Mouse (Mus musculus) megakaryocyte-erythroid progenitor cell, adult 5-6 weeks (primary cell): ENCODE measurements at regions not wholly inside any gene's neighbourhood (a gene's known extent, or its start where the extent isn't known, plus 50 kb on each side); places are given as distances from the start of the nearest gene placed in this dataset.

Experiments
- ATAC-seq: replicated peaks from 2 replicates; pipeline ENCODE4 v1.8.0; 2016; ENCODE audit warnings: mild to moderate bottlenecking, inconsistent platforms; ENCODE audit not compliant: severe bottlenecking, poor library complexity, low FRiP score, low TSS enrichment

GRCm38 (mm10) chr3:38084548-38084947 is 360.3 kb upstream of the Gm5148 start:
- ATAC-seq = no peak

GRCm38 (mm10) chr3:38082386-38082785 is 358.1 kb upstream of the Gm5148 start:
- ATAC-seq = no peak

GRCm38 (mm10) chr3:38076835-38077234 is 352.5 kb upstream of the Gm5148 start:
- ATAC-seq = no peak

GRCm38 (mm10) chr3:38073946-38074345 is 349.7 kb upstream of the Gm5148 start:
- no peak for ATAC-seq

GRCm38 (mm10) chr3:38055627-38056026 is 331.3 kb upstream of the Gm5148 start:
- ATAC-seq = no peak

- ATAC-seq = no peak
Observed at GRCm38 (mm10) chr3:38052941-38053340, 328.7 kb upstream of the Gm5148 start.

GRCm38 (mm10) chr3:38051748-38052147 is 327.5 kb upstream of the Gm5148 start:
- no peak for ATAC-seq

GRCm38 (mm10) chr3:38050856-38051255 is 326.6 kb upstream of the Gm5148 start:
- no peak for ATAC-seq

GRCm38 (mm10) chr3:38050366-38050765 is 326.1 kb upstream of the Gm5148 start:
- ATAC-seq = no peak

- no peak for ATAC-seq
Observed at GRCm38 (mm10) chr3:38049290-38049689, 325.0 kb upstream of the Gm5148 start.

GRCm38 (mm10) chr3:38047445-38047844 is 323.2 kb upstream of the Gm5148 start:
- no peak for ATAC-seq

GRCm38 (mm10) chr3:38046611-38047010 is 322.3 kb upstream of the Gm5148 start:
- no peak for ATAC-seq

GRCm38 (mm10) chr3:38045989-38046388 is 321.7 kb upstream of the Gm5148 start:
- ATAC-seq = no peak

GRCm38 (mm10) chr3:38045523-38045922 is 321.2 kb upstream of the Gm5148 start:
- no peak for ATAC-seq

- ATAC-seq = no peak
Observed at GRCm38 (mm10) chr3:38044338-38044737, 320.0 kb upstream of the Gm5148 start.

- no peak for ATAC-seq
Observed at GRCm38 (mm10) chr3:38042614-38043013, 318.3 kb upstream of the Gm5148 start.

GRCm38 (mm10) chr3:38036131-38036530 is 311.8 kb upstream of the Gm5148 start:
- no peak for ATAC-seq

GRCm38 (mm10) chr3:38034138-38034537 is 309.8 kb upstream of the Gm5148 start:
- ATAC-seq = no peak

- no peak for ATAC-seq
Observed at GRCm38 (mm10) chr3:38014768-38015167, 290.5 kb upstream of the Gm5148 start.

GRCm38 (mm10) chr3:38009168-38009567 is 284.9 kb upstream of the Gm5148 start:
- no peak for ATAC-seq

- no peak for ATAC-seq
Observed at GRCm38 (mm10) chr3:38008321-38008720, 284.0 kb upstream of the Gm5148 start.

GRCm38 (mm10) chr3:38007626-38008025 is 283.3 kb upstream of the Gm5148 start:
- ATAC-seq = no peak
